Mouse (Mus musculus) testis, adult 2 months (tissue): ENCODE data around the gene Lgals4. TPM values are rescaled to one million over a fixed set of nuclear protein-coding genes. Genes with fewer than 3 reads are reported as not detected.

Experiments used
- H3K27ac ChIP-seq: fragments of 200-500 bp; 2 replicates; pipeline ENCODE4 v1.5.1; 2012; ENCODE audit warnings: low read depth, low read length; ENCODE audit not compliant: control insufficient read depth, insufficient read depth
- H3K27me3 ChIP-seq: fragments of 200-500 bp; 2 replicates; pipeline ENCODE4 v1.6.1; 2012; ENCODE audit warnings: mild to moderate bottlenecking, low read length, moderate library complexity; ENCODE audit not compliant: control insufficient read depth, insufficient read depth
- H3K36me3 ChIP-seq: fragments of 200-500 bp; 2 replicates; pipeline ENCODE4 v1.6.1; 2012; ENCODE audit warnings: mild to moderate bottlenecking, low read length; ENCODE audit not compliant: control insufficient read depth, insufficient read depth
- H3K4me1 ChIP-seq: fragments of 200-500 bp; 2 replicates; pipeline ENCODE4 v1.6.1; 2012; ENCODE audit warnings: low read length; ENCODE audit not compliant: control insufficient read depth, insufficient read depth
- H3K4me3 ChIP-seq: fragments of 200-500 bp; 2 replicates; pipeline ENCODE4 v1.5.1; 2012; ENCODE audit warnings: low read depth, mild to moderate bottlenecking, low read length, moderate library complexity, mixed read lengths; ENCODE audit not compliant: control insufficient read depth
- CTCF ChIP-seq: fragments of 200-500 bp; IDR thresholded peaks from 2 replicates; pipeline ENCODE4 v1.5.1; 2012; ENCODE audit warnings: low read depth, mild to moderate bottlenecking, inconsistent platforms, low read length, moderate library complexity; ENCODE audit not compliant: control insufficient read depth, insufficient read depth, insufficient replicate concordance
- POLR2A ChIP-seq: fragments of 200-500 bp; IDR thresholded peaks from 2 replicates; pipeline ENCODE4 v1.6.1; 2012; ENCODE audit warnings: low read depth, mild to moderate bottlenecking, inconsistent platforms, low read length, moderate library complexity; ENCODE audit not compliant: control insufficient read depth
- polyA plus RNA-seq: library from polyadenylated mRNA; depleted of rRNA; stranded (reverse); fragments of >200 nt; gene quantifications from 2 replicates; pipeline ENCODE4 v1.2.3, GENCODE M21; 2012; rRNA removed

The Lgals4 gene
- 13.8 and 17.5 TPM in 2 replicates for polyA plus RNA-seq

GRCm38 (mm10) chr7:28833723-28834347 lies at the start of gene Lgals4:
Gene Lgals4, plus strand, starts transcription at chr7:28833854.
- H3K4me1 ChIP-seq, result peaks cover 9% of the 10 kb centered on the region
- no peaks in the 10 kb centered on the region for H3K27me3 ChIP-seq
- H3K36me3 ChIP-seq, result no peaks in the 10 kb centered on the region; the same call in 1 of the 2 replicates
- no peak within 1 kb of the TSS for H3K4me3 ChIP-seq
- H3K27ac ChIP-seq, result no peak within 1 kb of the TSS
- TF ChIP-seq POLR2A (no peak), CTCF (no peak)

- no peaks in the 10 kb centered on the region; the same call in none of the 2 replicates for H3K36me3 ChIP-seq
- no peaks in the 10 kb centered on the region for H3K27me3 ChIP-seq
- no peak for TF ChIP-seq CTCF
- no peak for TF ChIP-seq POLR2A
- no peak overlapping the region for H3K27ac ChIP-seq
- no peaks in the 10 kb centered on the region for H3K4me1 ChIP-seq
- no peak overlapping the region for H3K4me3 ChIP-seq
Observed at GRCm38 (mm10) chr7:28785161-28785560, 48.5 kb upstream of the Lgals4 start.

DNA sequence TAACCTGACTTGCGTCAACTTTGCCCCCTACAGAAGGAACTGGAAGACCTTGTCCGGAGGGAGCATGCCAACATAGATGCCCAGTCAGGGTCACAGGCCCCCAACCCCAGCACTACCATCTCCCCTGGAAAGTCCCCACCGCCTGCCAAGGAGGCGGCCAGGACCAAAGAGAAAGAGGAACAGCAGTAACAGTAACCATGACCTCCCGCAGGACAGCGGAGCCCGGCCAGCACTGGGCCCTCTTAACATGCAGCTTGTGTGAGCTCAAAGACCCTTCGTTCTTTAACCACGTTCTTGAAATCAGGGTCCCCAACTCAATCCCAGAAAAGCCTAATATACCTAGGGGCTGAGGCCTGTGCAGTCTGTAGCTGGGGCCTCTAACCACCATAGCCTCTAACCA lies 45.8 kb upstream of the Lgals4 start:
- Histone ChIP-seq H3K4me1 (no peaks in the 10 kb centered on the region; the same call in 1 of the 2 replicates), H3K27me3 (no peaks in the 10 kb centered on the region), H3K36me3 (no peaks in the 10 kb centered on the region; the same call in 1 of the 2 replicates), H3K27ac (no peak overlapping the region), H3K4me3 (no peak overlapping the region)
- TF ChIP-seq CTCF (no peak), POLR2A (no peak)

GRCm38 (mm10) chr7:28788307-28789195 lies 45.1 kb upstream of the Lgals4 start, which contains the start of gene Rinl:
Gene Rinl, plus strand, starts transcription at chr7:28788969.
- H3K4me1 ChIP-seq, result no peaks in the 10 kb centered on the region; the same call in 1 of the 2 replicates
- H3K27ac ChIP-seq, result no peak within 1 kb of the TSS
- no peak within 1 kb of the TSS for H3K4me3 ChIP-seq
- TF ChIP-seq CTCF (no peak), POLR2A (no peak)
- H3K27me3 ChIP-seq, result no peaks in the 10 kb centered on the region
- H3K36me3 ChIP-seq, result no peaks in the 10 kb centered on the region; the same call in 1 of the 2 replicates

GRCm38 (mm10) chr7:28789235-28789634 lies 44.4 kb upstream of the Lgals4 start:
- TF ChIP-seq CTCF (no peak), POLR2A (no peak)
- H3K4me3 ChIP-seq, result no peak overlapping the region
- H3K4me1 ChIP-seq, result no peaks in the 10 kb centered on the region; the same call in 1 of the 2 replicates
- H3K27ac ChIP-seq, result no peak overlapping the region
- no peaks in the 10 kb centered on the region for H3K27me3 ChIP-seq
- H3K36me3 ChIP-seq, result no peaks in the 10 kb centered on the region

DNA sequence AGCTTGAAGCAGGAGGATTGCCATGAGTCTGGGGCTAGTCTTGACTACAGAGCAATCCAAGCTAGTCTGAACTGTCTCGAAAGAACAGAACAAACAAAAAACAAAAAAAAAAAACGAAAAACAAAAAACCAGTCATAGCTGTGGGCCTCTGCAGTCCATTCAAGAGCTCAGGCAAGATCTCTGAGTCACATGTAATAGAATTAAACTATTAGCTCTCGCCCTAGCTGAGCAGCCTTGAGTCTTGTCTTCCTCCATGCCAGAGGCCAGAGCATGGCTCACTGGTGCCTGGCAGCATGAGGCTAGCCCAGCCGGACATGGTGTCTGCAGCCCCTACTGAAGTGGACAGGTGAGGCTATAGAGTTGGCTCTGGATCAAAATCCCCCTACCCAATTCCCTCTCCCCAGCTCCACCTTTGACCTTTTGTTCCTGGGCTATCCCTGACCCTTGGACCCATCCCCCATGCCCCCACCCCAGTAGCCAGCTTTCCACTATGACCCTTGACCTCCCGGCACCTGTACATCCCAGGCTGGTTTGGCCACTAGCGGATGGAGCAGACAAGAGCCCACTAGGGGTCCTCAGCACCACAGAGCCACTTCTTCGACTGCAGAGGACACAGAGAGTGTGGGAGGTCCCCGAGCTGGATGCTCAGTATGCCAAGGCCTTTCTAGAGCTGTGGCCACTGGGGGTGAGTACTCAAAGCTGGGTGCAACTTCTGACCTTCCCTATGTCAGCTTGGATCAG lies 43.4 kb upstream of the Lgals4 start:
- Histone ChIP-seq H3K27me3 (no peaks in the 10 kb centered on the region), H3K4me1 (no peaks in the 10 kb centered on the region; the same call in 1 of the 2 replicates), H3K36me3 (no peaks in the 10 kb centered on the region), H3K27ac (no peak overlapping the region), H3K4me3 (no peak overlapping the region)
- TF ChIP-seq CTCF (no peak), POLR2A (no peak)
